Comparison of ENCODE assay signal across 7 mouse cellular contexts in the genomic region with DNA sequence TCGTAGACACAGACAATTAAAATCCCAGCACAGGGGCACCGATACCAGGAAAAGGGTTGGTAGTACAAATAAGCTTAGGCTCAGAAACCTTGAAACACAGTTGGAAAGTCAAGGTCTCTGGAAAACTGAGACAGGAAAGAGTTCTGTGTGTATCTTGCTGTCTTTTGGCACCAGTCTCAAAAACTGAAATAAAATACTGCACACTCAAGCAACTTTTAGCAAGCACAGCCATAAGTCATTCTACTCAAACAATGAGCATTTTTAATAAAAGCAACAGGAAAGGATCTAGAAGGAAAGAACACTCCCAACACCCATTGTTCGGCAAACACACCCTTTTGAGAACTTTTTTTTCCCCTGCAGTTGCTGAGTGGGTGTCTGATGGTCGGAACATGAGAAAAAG. TPM values are rescaled to one million over a fixed set of nuclear protein-coding genes. Genes with fewer than 3 reads are reported as not detected.
DNase-seq lines count a peak whose midpoint lies in the region; ATAC-seq and TF ChIP-seq lines count a peak whose summit lies in the region.

Gene Fam171a1 (plus strand): TSS at position 359 of the 400 bp plus-strand sequence.

- no peak within 1 kb of the TSS for H3K4me3 ChIP-seq in forebrain, postnatal 0 days (ENCODE audit: low read depth, low read length)
- H3K4me3 ChIP-seq in hindbrain, postnatal 0 days (ENCODE audit: low read length), result no peak within 1 kb of the TSS
- H3K4me3 ChIP-seq in midbrain, embryonic 14.5 days (replicated peaks; ENCODE audit: low read depth, low read length), result no peak within 1 kb of the TSS

- ATAC-seq in forebrain, postnatal 0 days, result no peak
- ATAC-seq in hindbrain, postnatal 0 days, result no peak
- ATAC-seq in midbrain, embryonic 14.5 days (ENCODE audit: low FRiP score, low TSS enrichment), result no peak

- H3K4me1 ChIP-seq in forebrain, postnatal 0 days (ENCODE audit: insufficient read depth), result no peaks in the 10 kb centered on the region
- H3K4me1 ChIP-seq in hindbrain, postnatal 0 days (ENCODE audit: insufficient read depth, low read length), result no peaks in the 10 kb centered on the region
- no peaks in the 10 kb centered on the region for H3K4me1 ChIP-seq in midbrain, embryonic 14.5 days (ENCODE audit: control insufficient read depth, insufficient read depth, low read length)

- H3K4me2 ChIP-seq in forebrain, postnatal 0 days (ENCODE audit: low read depth), result no peak within 1 kb of the TSS
- H3K4me2 ChIP-seq in hindbrain, postnatal 0 days (ENCODE audit: low read depth, low read length), result no peak within 1 kb of the TSS
- H3K4me2 ChIP-seq in midbrain, embryonic 14.5 days (ENCODE audit: low read length), result no peak within 1 kb of the TSS

- 75% methylated on average over 4 of the region's 4 CpGs for WGBS in forebrain, postnatal 0 days
- WGBS in hindbrain, postnatal 0 days, result 83% methylated on average over 4 of the region's 4 CpGs
- WGBS in midbrain, embryonic 14.5 days, result 87% methylated on average over 4 of the region's 4 CpGs

- TF ChIP-seq CTCF in forebrain, postnatal 0 days (IDR thresholded peaks at IDR 0.05; ENCODE audit: low read depth), result no peak
- no peak for TF ChIP-seq CTCF in hindbrain, postnatal 0 days (IDR thresholded peaks at IDR 0.05; ENCODE audit: low read depth)

- no peak for DNase-seq in urinary bladder, adult 2 months (ENCODE audit: low spot score)
- DNase-seq in urinary bladder, postnatal 25 days (ENCODE audit: low spot score), result no peak
- no peak for DNase-seq in forebrain, postnatal 0 days
- no peak for DNase-seq in hindbrain, postnatal 0 days (ENCODE audit: low spot score)
- no peak for DNase-seq in midbrain, embryonic 14.5 days
- no peak for DNase-seq in testis, postnatal 14 days (ENCODE audit: low spot score)
- DNase-seq in spleen, postnatal 36 days (ENCODE audit: low spot score in 2 of 2), result no peak

- no peak within 1 kb of the TSS for H3K27ac ChIP-seq in forebrain, postnatal 0 days (ENCODE audit: low read depth, low read length)
- H3K27ac ChIP-seq in hindbrain, postnatal 0 days, result no peak within 1 kb of the TSS
- no peak within 1 kb of the TSS for H3K27ac ChIP-seq in midbrain, embryonic 14.5 days (replicated peaks; ENCODE audit: low read depth, low read length)

- H3K36me3 ChIP-seq in forebrain, postnatal 0 days (ENCODE audit: insufficient read depth), result no peaks in the 10 kb centered on the region
- H3K36me3 ChIP-seq in hindbrain, postnatal 0 days (ENCODE audit: insufficient read depth, low read length), result no peaks in the 10 kb centered on the region
- H3K36me3 ChIP-seq in midbrain, embryonic 14.5 days (ENCODE audit: control insufficient read depth, insufficient read depth, low read length), result no peaks in the 10 kb centered on the region

- no peaks in the 10 kb centered on the region for H3K27me3 ChIP-seq in forebrain, postnatal 0 days (ENCODE audit: insufficient read depth, low read length)
- H3K27me3 ChIP-seq in hindbrain, postnatal 0 days (ENCODE audit: insufficient read depth, low read length), result no peaks in the 10 kb centered on the region
- H3K27me3 ChIP-seq in midbrain, embryonic 14.5 days (ENCODE audit: control insufficient read depth, insufficient read depth, low read length), result no peaks in the 10 kb centered on the region

- no peak within 1 kb of the TSS for H3K9ac ChIP-seq in forebrain, postnatal 0 days
- H3K9ac ChIP-seq in hindbrain, postnatal 0 days (replicated peaks; ENCODE audit: low read length), result no peak within 1 kb of the TSS
- H3K9ac ChIP-seq in midbrain, embryonic 14.5 days (replicated peaks; ENCODE audit: low read length), result no peak within 1 kb of the TSS

- no peaks in the 10 kb centered on the region for H3K9me3 ChIP-seq in forebrain, postnatal 0 days (ENCODE audit: low read length)
- H3K9me3 ChIP-seq in hindbrain, postnatal 0 days (ENCODE audit: low read length), result no peaks in the 10 kb centered on the region
- H3K9me3 ChIP-seq in midbrain, embryonic 14.5 days (ENCODE audit: control insufficient read depth, low read length), result no peaks in the 10 kb centered on the region

RNA-seq across cellular contexts. Expression of gene Fam171a1, which starts in this region (rescaled TPM):
- 17.2 and 21.2 TPM in 2 replicates for polyA plus RNA-seq in urinary bladder, adult 2 months (2012; rRNA removed)
- total RNA-seq in forebrain, postnatal 0 days (2014; rRNA removed), result 43.7 and 53.5 TPM in 2 replicates
- polyA plus RNA-seq in forebrain, postnatal 0 days (2015; fragmentation: Nextera tagmentation; extraction: Ambion mirVana), result 21.7 and 32.1 TPM in 2 replicates
- 56.5 and 60.3 TPM in 2 replicates for total RNA-seq in hindbrain, postnatal 0 days (2014; rRNA removed)
- polyA plus RNA-seq in hindbrain, postnatal 0 days (2015; fragmentation: Nextera tagmentation; extraction: Ambion mirVana), result 32.7 and 35.4 TPM in 2 replicates
- polyA plus RNA-seq in midbrain, embryonic 14.5 days (2014; fragmentation: Nextera tagmentation; extraction: Ambion mirVana), result 30.3 and 50.9 TPM in 2 replicates
